Mouse (Mus musculus) midbrain, embryonic 16.5 days (tissue): ENCODE measurements around the gene Dnm1. TPM values are rescaled to one million over a fixed set of nuclear protein-coding genes. Genes with fewer than 3 reads are reported as not detected.
A peak's percentile ranks its signal among the peaks of the same experiment; 100 is the strongest.
"Not testable (repeated sequence)": the region's sequence is repeated elsewhere in the genome, so short reads cannot be mapped to it uniquely, and the experiment has no call there.

Experiments used
- ATAC-seq: fragments of 200-750 bp; cut with Nextera tagmentation; 2 replicates; pipeline ENCODE4 v1.8.0; 2017; ENCODE audit warnings: moderate TSS enrichment
- H3K27ac ChIP-seq: fragments of 300-500 bp; sonication (generic); 2 replicates; pipeline ENCODE4 v1.5.1; 2014; ENCODE audit warnings: mild to moderate bottlenecking, low read length, mixed read lengths
- H3K27me3 ChIP-seq: fragments of 300-500 bp; sonication (generic); 2 replicates; pipeline ENCODE4 v1.6.1; 2014; ENCODE audit warnings: low read depth, low read length, mixed read lengths; ENCODE audit not compliant: control insufficient read depth, insufficient read depth
- H3K36me3 ChIP-seq: fragments of 300-500 bp; sonication (generic); 2 replicates; pipeline ENCODE4 v1.6.1; 2014; ENCODE audit warnings: mild to moderate bottlenecking, low read length, moderate library complexity, mixed read lengths; ENCODE audit not compliant: control insufficient read depth, insufficient read depth
- H3K4me1 ChIP-seq: fragments of 300-500 bp; sonication (generic); 2 replicates; pipeline ENCODE4 v1.6.1; 2014; ENCODE audit warnings: mild to moderate bottlenecking, low read length, mixed read lengths; ENCODE audit not compliant: control insufficient read depth, insufficient read depth
- H3K4me2 ChIP-seq: fragments of 300-500 bp; sonication (generic); 2 replicates; pipeline ENCODE4 v1.6.1; 2014; ENCODE audit warnings: mild to moderate bottlenecking, low read length, mixed read lengths
- H3K4me3 ChIP-seq: fragments of 300-500 bp; sonication (generic); 2 replicates; pipeline ENCODE4 v1.5.1; 2014; ENCODE audit warnings: low read depth, mild to moderate bottlenecking, low read length, moderate library complexity, mixed read lengths
- H3K9ac ChIP-seq: fragments of 300-500 bp; sonication (generic); 2 replicates; pipeline ENCODE4 v1.6.1; 2014; ENCODE audit warnings: low read depth, low read length, mixed read lengths
- H3K9me3 ChIP-seq: fragments of 300-500 bp; sonication (generic); replicated peaks from 2 replicates; pipeline ENCODE4 v1.6.1; 2014; ENCODE audit warnings: mild to moderate bottlenecking, low read length, mixed read lengths; ENCODE audit not compliant: control insufficient read depth, poor library complexity, severe bottlenecking
- WGBS: fragments of 180-500 bp; shearing (Covaris S2); extraction: QIAGEN DNeasy Blood & Tissue Kit; methylation state at CpG from one replicate; pipeline ENCODE4 v1.1.7; 2014; 5-methylcytosine and 5-hydroxymethylcytosine counted together
- polyA plus RNA-seq: library from polyadenylated mRNA; unstranded; fragments of >200 nt; fragmentation: Nextera tagmentation; extraction: Ambion mirVana; gene quantifications from 2 replicates; pipeline ENCODE4 v1.2.1, GENCODE M21; 2015

Gene Dnm1
- polyA plus RNA-seq, 1 experiment from 2014 or later, result 66.3 TPM

- Histone ChIP-seq H3K27ac (no peak overlapping the region), H3K4me3 (no peak overlapping the region), H3K4me2 (no peak overlapping the region), H3K9ac (no peak overlapping the region), H3K4me1 (peaks cover 13% of the 10 kb centered on the region), H3K36me3 (peaks cover 44% of the 10 kb centered on the region), H3K27me3 (no peaks in the 10 kb centered on the region), H3K9me3 (no peaks in the 10 kb centered on the region)
- ATAC-seq, result no peak
- WGBS, result 98% methylated on average over 5 of the region's 5 CpGs
Observed at GRCm38 (mm10) chr2:32367315-32367714, 14.2 kb upstream of the Dnm1 start.

DNA sequence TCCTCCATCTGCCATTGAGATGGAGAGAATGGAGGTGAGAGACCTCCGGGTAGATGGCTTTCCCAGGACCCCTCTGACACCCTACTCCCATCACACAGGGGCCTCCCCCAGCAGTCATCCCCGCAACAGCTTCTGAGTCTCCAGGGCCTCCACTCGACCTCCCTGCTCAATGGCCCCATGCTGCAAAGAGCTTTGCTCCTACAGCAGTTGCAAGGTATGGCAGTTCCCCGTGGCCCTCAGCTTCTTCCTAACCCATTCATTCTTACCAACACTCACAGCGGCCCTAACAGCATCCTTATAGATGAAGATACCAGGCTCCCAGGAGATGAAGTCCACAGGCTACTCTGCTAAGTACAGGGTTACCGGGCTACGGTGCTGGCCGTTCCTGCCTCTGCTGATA, 11.0 kb upstream of the Dnm1 start:
- H3K4me3 ChIP-seq, result peak overlapping the region; percentile 83
- H3K9me3 ChIP-seq, result no peaks in the 10 kb centered on the region
- no peak for ATAC-seq
- H3K27me3 ChIP-seq, result 0 out of 2 replicates have a peak, but pooled peaks cover 4% of the 10 kb centered on the region
- 88% methylated on average over 8 of the region's 8 CpGs for WGBS
- peak overlapping the region; percentile 94; the same call in 1 of the 2 replicates for H3K9ac ChIP-seq
- H3K27ac ChIP-seq, result no peak overlapping the region
- H3K4me2 ChIP-seq, result peak overlapping the region; percentile 92
- peaks cover 20% of the 10 kb centered on the region for H3K36me3 ChIP-seq
- peaks cover 20% of the 10 kb centered on the region for H3K4me1 ChIP-seq

DNA sequence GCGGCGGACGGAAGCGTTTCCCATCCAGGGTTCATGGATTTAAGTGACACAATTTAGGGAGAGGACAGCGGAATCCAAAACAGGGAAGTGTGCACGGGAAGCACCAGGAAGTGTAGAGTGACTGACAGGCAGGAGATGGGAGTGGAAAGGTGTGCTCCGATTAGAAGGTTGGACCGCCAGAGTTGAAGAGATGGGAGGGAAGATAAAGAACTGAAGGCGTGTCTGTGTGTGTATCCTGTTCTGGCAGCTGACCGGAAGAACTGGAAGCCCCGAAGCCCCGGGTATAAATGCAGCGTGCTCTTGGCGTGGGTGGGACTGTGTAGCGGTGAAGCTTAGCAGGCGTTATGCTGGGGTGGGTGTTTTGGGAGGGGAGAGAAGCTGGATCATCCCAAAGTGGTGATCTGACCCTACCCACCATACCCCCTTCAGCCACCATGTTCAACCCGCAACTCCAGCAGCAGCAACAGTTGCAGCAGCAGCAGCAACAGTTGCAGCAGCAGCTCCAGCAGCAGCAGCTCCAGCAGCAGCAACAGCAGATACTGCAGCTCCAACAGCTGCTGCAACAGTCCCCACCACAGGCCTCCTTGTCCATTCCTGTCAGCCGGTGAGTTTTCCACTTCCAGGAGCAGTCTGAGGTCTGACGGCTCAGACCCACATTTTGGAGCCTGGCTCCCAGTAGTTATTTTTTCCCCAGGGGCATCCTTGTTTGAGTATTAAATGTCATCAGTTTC, 10.4 kb upstream of the Dnm1 start:
- H3K27me3 ChIP-seq, result 0 out of 2 replicates have a peak, but pooled peaks cover 4% of the 10 kb centered on the region
- no peaks in the 10 kb centered on the region for H3K9me3 ChIP-seq
- peak; percentile 55 for ATAC-seq
- H3K27ac ChIP-seq, result peak overlapping the region; percentile 85
- H3K36me3 ChIP-seq, result peaks cover 20% of the 10 kb centered on the region
- peak overlapping the region; percentile 83 for H3K4me3 ChIP-seq
- WGBS, result 10% methylated on average over 19 of the region's 19 CpGs
- H3K4me2 ChIP-seq, result peak overlapping the region; percentile 92
- peaks cover 20% of the 10 kb centered on the region for H3K4me1 ChIP-seq
- H3K9ac ChIP-seq, result peak overlapping the region; percentile 94

DNA sequence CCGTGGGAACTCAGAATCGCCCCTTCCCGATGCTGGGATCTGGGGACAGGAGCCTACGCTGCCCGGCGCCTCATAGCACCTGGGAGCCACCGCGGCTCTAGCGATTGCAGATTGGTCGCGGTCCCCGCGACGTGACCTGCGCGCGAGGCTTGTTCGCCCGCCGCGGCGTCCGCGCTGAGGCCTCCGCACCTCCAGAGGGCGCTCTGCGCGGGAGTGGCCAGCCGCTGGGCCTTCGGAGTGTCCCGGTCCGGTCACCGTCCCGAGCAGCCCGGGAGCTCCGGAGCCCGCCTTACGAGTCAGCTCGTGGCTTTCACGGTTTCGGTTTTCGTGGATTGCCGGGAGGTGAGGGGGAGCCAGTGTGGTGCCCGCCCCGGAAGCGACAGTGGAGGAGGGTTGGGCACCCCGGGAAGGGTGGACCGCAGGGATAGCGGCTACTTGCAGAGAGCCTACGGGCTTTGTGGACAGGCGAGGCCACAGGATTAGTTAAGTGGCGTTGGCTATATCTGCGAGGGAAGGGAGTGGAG, 9.7 kb upstream of the Dnm1 start:
- WGBS, result under 1% methylated on average over 50 of the region's 53 CpGs
- H3K9ac ChIP-seq, result peak overlapping the region; percentile 94
- peak overlapping the region; percentile 85 for H3K27ac ChIP-seq
- peak overlapping the region; percentile 92 for H3K4me2 ChIP-seq
- 0 out of 2 replicates have a peak, but pooled peaks cover 4% of the 10 kb centered on the region for H3K27me3 ChIP-seq
- peak; percentile 83 for ATAC-seq
- H3K4me1 ChIP-seq, result peaks cover 20% of the 10 kb centered on the region
- H3K4me3 ChIP-seq, result peak overlapping the region; percentile 83
- H3K36me3 ChIP-seq, result peaks cover 16% of the 10 kb centered on the region
- H3K9me3 ChIP-seq, result no peaks in the 10 kb centered on the region

GRCm38 (mm10) chr2:32362274-32362673, 9.1 kb upstream of the Dnm1 start:
- Histone ChIP-seq H3K36me3 (peaks cover 12% of the 10 kb centered on the region), H3K4me3 (peak overlapping the region; percentile 83), H3K27ac (peak overlapping the region; percentile 85), H3K4me1 (peaks cover 20% of the 10 kb centered on the region), H3K9ac (peak overlapping the region; percentile 94), H3K4me2 (peak overlapping the region; percentile 92)
- ATAC-seq, H3K9me3 ChIP-seq, H3K27me3 ChIP-seq: not testable (repeated sequence)
- WGBS, result 45% methylated on average over 5 of the region's 5 CpGs

- 2% methylated on average over 24 of the region's 24 CpGs for WGBS
- H3K9me3 ChIP-seq, result no peaks in the 10 kb centered on the region
- H3K4me2 ChIP-seq, result peak overlapping the region; percentile 55
- H3K9ac ChIP-seq, result peak overlapping the region; percentile 18
- H3K4me3 ChIP-seq, result peak overlapping the region; percentile 23
- H3K27me3 ChIP-seq, result 0 out of 2 replicates have a peak, but pooled peaks cover 4% of the 10 kb centered on the region
- peak; percentile 19; the same call in 1 of the 2 replicates for ATAC-seq
- peaks cover 20% of the 10 kb centered on the region for H3K4me1 ChIP-seq
- peaks cover 6% of the 10 kb centered on the region; the same call in 1 of the 2 replicates for H3K36me3 ChIP-seq
- no peak overlapping the region for H3K27ac ChIP-seq
Observed at GRCm38 (mm10) chr2:32361437-32361836, 8.3 kb upstream of the Dnm1 start.

- Histone ChIP-seq H3K27ac (no peak overlapping the region), H3K9ac (no peak overlapping the region), H3K36me3 (peaks cover 4% of the 10 kb centered on the region; the same call in 1 of the 2 replicates), H3K4me2 (peak overlapping the region; percentile 55), H3K4me1 (peaks cover 20% of the 10 kb centered on the region), H3K4me3 (peak overlapping the region; percentile 22), H3K9me3 (no peaks in the 10 kb centered on the region), H3K27me3 (0 out of 2 replicates have a peak, but pooled peaks cover 4% of the 10 kb centered on the region)
- WGBS, result 5% methylated on average over 14 of the region's 14 CpGs
- no peak for ATAC-seq
Observed at GRCm38 (mm10) chr2:32360741-32361140, 7.6 kb upstream of the Dnm1 start.

DNA sequence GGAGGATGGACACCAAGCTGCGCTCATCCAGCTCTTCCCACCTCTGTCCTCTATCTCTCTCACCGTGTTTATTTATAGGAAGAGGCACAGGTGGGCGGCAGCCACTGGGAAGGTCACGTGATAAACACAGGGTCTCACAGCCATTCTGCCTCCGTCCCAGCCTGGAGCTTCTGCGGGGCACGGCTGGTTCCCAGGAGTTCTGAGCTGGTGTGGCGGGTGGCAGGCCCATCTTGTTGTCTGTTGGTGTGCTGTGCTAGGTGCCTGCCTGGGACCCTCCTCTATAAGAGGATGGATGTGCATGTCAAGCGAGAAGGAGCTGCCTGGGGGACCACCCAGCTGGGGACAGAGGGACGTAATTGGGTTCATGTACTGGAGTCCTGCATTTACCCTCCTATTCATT, 5.2 kb upstream of the Dnm1 start:
- H3K4me3 ChIP-seq, result no peak overlapping the region
- no peak overlapping the region for H3K27ac ChIP-seq
- no peaks in the 10 kb centered on the region for H3K36me3 ChIP-seq
- no peak overlapping the region for H3K4me2 ChIP-seq
- H3K27me3 ChIP-seq, result 0 out of 2 replicates have a peak, but pooled peaks cover 4% of the 10 kb centered on the region
- 68% methylated on average over 10 of the region's 10 CpGs for WGBS
- 0 out of 2 replicates have a peak overlapping the region, but pooled peaks have one; percentile 14 for H3K9ac ChIP-seq
- no peak for ATAC-seq
- peaks cover 10% of the 10 kb centered on the region for H3K4me1 ChIP-seq
- no peaks in the 10 kb centered on the region for H3K9me3 ChIP-seq

DNA sequence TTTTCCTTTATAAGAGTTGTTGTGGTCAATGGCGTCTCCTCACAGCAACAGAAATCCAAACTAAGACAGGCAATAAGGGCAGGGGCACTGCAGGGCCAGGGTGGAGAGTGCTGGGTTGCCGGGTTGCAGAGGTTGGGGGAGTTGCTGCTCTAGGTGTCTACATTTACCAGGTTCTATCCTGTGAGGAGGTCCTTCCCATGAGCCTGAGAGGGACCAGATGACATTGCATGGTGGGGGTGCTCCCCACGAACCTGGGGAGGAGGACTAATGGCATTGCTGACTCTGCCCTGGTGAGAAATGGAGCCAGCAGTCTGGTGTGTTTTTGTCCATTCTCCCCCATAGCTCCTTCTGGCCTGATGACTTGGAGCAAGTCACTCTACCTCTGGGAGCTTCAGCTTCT, 4.6 kb upstream of the Dnm1 start:
- Histone ChIP-seq H3K4me2 (no peak overlapping the region), H3K4me1 (peaks cover 11% of the 10 kb centered on the region), H3K9me3 (no peaks in the 10 kb centered on the region), H3K9ac (no peak overlapping the region), H3K27me3 (0 out of 2 replicates have a peak, but pooled peaks cover 4% of the 10 kb centered on the region), H3K4me3 (no peak overlapping the region), H3K36me3 (no peaks in the 10 kb centered on the region), H3K27ac (no peak overlapping the region)
- ATAC-seq, result no peak
- WGBS, result 71% methylated on average over 3 of the region's 3 CpGs
